Mouse (Mus musculus): ENCODE measurements around the gene 6030445D17Rik. TPM values are rescaled to one million over a fixed set of nuclear protein-coding genes. Genes with fewer than 3 reads are reported as not detected.

The 6030445D17Rik gene
- total RNA-seq (2022), result 1 to 10 TPM in 1 of 4 experiments, under 1 TPM in 3; 0.57 to 1.3 (median 0.85) TPM

DNA sequence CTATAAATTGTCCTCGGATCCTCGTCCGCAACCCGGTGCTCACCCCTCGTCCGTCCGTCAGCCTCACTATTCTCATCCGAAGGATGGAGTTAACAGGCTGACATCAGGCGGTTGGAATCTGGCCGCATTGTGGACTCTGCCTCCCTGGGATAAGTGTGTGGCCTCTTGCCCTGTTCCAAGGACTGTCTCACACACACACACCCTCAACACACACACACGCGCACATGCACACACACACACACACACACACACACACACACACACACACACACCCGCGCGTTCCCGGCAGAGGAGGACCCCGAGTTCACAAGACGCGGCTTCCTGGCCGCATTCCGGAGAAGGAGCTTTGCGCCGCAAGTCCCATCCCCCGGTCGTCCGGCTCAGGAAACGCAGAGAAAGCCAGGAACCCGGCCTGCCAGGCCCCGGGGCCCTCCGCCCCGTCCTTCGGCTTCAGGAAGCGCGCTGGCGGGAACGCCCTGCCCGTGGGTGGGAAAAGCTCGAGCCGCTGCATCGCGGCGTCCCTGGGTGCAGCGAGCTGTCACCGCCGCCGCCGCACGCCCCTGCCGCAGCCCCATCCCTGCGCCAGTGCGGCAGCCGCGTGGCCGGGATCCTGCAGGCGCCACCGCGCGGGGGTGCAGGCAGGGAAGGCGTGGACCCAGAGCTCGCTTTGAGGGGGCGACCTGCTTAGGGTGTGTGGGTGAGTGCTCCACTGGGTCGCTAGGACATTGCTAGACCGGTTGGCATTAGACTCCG is at the start of gene 6030445D17Rik:
TSS of gene 6030445D17Rik (plus strand) at position 165 of the 753 bp plus-strand sequence.
- peak in 1 of 2 experiments; percentile 51 for DNase-seq (ENCODE audit: low spot score in 2 of 2)

DNA sequence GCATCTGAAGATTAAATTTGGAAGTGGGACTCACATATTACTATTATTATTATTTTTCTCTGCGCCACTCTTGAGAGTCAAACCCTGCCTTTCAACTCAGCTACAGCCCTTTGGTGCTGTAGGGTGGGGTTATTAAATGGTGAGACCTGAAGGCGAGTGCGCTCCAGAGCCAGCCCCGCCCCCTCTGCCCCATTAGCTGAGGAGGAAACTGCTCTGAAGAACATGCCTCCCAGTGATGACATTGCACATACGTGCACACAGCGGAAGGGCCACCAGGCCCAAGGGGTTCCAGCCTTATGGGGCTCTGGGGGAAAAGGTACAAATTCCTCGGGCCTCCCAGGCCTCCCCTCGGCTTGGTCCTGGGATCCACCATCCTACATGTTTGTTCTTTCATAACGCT is 46.6 kb upstream of the 6030445D17Rik start:
- DNase-seq (ENCODE audit: low spot score in 2 of 2), result no peak

DNA sequence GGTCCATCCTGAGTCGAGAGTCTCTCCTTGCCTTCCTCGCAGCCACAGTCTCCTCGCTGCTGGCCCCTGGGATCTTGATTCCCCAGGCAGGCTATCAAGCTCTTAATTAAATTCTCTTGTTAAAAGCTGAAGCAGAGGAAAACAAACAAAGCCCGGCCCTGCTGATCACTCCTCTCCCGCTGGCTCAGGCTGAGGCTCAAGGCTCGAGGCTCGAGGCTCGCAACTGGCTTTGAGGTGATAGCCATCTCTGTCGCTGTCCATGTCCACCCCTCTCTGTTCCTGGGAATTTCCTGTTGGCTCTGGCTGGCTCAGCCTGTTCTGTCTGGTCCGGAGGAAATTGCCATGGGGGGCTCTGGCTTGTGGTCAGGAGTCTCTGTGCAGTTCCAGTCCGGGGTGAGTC is 43.1 kb upstream of the 6030445D17Rik start:
- no peak for DNase-seq (ENCODE audit: low spot score in 2 of 2)

DNA sequence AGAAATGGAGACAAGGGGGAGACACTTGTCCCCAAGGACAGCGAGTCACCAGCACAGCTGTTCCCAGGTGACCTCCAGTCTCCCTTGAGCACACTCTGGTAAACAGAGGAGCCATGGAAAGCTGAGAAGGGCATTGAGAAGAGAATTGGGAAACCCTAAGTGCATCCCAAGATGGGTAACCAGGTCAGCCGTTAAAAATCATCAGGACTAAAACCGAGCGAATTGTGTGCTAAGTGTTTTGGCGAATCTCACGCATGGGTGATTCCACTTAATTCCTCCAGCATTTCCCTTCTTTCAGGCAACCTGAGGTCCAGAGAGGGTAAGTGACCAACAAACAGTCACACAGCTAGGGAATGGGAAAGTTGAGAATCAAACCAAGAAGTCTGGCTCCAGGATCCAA is 42.7 kb upstream of the 6030445D17Rik start:
- DNase-seq (ENCODE audit: low spot score in 2 of 2), result no peak

DNA sequence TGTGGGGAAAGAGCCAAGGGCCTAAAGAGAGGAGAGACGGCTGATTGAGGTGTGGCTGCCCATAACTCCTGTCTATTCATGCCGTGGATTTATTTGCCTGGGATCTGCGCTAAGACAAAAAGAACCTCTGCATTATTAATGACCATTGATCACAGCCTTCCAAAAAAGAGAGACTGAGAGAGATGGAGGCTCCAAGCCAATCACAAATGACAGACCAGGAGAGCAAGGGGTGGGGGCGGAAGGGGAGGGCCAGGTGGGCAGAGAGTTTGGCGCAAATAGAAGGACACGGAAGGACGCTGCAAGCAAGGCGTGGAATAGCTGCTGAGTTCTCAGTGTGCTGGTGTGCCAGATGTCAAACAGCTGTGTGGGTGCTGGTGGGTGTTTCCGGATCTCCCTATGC is 38.8 kb upstream of the 6030445D17Rik start, which contains the start of gene Htr1d:
TSS of gene Htr1d (plus strand) at position 301 of the 400 bp plus-strand sequence.
- DNase-seq (ENCODE audit: low spot score in 2 of 2), result no peak

DNA sequence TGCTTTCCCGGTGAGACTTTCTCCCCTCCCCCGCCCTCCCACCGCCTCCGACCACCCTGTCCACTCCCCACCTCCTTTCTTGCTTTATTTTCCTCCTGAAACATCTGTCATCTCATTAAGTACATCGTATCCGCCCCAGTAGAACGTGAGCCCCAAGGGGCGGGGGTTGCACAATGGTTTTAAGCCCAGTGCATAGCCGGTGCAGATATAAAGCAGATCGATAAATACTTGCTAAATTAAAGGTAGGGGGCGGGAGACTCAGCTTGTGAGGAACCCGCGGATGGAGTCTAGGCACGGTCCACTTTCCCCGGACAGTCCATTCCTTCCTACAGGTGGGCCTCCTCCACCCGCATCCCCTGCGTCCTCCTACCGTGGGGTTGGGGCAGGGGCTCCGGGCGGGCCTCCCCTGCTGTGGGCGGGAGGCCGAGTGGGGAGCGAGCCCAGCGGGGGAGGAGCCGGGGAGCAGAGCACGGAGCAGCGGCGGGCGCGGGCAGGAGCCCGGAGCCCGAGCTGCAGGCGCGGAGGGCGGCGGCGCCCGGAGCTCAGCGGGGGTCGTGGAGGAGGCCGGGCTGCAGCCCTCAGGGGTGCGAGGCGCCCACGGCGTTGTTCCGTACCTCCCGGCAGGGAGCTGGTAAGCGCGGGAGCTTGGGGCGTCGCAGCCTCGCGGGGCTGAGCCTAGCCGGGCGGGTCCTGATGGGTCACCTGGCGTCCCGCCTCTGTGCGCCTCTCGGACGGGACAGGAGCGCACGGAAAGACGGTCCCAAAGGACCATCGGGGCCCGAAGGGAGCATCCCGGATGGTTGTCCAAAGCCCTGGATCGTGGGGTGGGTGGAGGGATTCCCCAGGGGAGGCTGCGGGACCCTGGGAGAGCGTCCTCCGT is 37.7 kb upstream of the 6030445D17Rik start:
- DNase-seq (ENCODE audit: low spot score in 2 of 2), result no peak

DNA sequence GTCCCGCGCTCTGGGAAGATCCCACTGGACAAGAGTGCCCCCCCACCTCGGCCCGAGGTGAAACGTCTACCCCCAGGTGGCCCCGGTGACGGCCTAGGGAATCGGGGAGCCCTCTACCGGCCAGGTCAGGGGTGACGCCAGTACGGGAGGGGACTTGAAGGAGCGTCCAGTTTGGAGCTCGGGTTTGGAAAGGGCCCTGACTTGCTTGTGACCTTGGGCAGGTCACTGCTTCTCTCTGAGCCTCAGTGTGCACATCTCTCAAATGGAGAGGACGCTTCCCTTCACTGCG is 37.1 kb upstream of the 6030445D17Rik start:
- DNase-seq (ENCODE audit: low spot score in 2 of 2), result no peak

DNA sequence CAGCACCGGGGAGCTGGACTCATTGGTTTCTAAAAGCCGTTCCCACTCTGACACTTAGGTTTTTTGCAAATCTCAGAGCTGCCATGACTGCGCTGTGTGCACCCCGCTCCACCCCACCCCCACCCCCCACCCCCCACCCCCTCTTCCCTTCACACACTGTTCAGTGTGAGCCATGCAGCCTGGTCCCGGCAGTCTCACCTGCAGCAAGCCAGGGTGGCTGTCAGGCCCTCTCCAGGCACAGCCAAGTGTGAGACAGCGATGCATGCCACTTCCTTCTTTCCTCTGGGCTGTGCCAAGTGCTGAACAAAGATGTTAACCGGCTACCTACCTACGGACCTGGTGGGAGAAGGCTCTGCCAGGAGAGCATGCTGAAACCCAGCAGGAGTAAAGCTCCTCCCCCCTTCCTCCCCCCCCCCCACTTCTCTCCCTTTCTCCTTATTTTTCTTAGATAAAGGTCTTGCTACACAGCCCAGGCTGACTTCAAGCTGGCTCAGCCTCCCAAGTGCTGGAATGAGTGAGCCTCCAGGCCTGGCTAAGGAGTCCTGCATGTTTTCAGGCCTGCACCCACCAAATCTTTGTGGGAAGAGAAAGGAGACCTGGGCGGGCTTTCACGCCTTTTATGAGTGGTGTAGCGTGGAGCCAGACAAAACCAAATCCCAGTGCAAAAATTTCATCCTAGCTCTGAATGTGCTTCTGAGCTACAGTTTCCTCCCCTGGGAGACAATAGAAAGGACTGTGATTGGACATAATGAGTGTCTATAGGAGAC is 31.3 kb upstream of the 6030445D17Rik start:
- DNase-seq (ENCODE audit: low spot score in 2 of 2), result no peak

DNA sequence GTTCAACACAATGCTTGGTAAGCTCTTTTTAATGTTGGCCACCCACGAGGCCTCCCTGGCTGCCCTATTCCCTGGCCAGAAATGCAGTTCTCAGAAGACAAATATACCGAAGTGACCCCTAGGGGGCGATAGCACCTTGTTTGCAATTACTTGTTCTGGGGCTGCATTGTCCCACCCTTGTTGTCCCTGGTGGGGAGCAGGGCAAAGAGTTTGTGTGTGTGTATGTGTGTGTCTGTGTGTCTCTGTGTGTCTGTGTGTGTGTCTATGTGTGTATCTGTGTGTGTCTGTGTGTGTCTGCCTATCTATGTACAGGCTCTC is 30.7 kb upstream of the 6030445D17Rik start:
- DNase-seq (ENCODE audit: low spot score in 2 of 2), result peak in 1 of 2 experiments; percentile 16

DNA sequence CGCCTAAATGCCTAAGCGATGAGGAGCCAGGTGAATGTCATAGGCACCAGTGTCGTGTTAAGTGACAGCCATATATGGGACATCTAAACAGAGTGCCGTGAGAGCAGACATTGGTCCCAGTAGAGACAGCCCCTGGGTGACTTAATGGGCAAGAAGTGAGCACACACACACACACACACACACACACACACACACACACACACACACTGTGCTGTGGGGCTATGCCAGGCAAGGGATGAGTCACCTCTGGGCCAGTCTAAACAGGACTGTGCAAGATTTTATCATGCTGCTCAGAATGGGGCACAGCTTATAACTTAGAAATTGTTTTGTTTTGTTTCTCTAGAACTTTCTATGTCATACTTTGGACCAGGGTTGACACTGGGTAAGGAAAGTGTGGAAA is 28.0 kb upstream of the 6030445D17Rik start:
- DNase-seq (ENCODE audit: low spot score in 2 of 2), result no peak

DNA sequence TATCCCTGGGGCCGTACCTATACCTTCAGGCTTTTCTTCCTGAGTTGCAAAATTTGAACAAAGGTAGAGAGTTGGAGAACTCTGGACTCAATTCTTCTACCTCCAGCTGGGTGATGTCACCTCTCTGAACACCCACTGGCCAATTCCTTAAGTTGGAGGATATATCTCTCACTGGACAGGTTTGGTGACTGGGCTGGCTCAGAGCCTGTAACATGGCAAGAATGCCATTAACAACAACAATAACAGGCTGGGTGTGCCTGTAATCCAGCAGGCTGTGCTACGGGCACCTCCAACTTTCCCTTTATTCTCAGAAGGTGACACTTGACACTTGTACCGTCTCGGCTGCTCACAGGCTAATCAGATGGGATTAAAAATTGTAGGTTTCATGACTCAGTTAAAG is 22.9 kb upstream of the 6030445D17Rik start:
- no peak for DNase-seq (ENCODE audit: low spot score in 2 of 2)

DNA sequence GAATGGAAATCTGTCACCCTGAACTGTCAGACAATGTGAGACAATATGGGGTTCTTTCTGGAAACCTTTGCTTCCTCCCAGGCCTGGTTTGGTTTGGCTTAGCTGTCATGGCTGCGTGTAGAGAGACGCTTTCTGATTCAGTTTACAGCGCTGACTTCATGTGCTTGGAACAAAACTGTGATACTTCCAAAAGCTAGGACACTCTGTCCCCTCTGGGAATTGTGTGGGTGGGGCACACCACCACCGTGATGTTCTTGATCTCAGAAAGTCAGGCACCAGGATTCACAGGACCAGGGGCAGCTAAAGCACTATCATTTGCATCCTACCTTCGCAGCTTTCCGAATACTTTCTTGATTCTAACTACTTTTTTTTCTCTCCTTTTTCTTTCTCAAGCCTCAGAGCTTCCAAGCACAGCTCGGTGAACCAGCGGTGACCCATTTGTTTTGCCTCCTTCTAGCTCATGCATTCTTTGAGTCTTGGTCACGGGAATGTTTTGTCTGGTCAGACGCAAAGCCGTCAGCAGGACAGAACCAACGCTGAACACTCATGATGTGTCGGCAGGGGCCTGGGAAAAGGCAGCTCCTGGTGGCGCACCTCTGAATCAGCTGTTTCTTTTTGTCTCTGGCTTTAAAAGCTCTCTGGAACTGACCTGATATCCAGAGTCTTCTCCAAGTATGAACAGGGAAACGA is 20.6 kb upstream of the 6030445D17Rik start:
- DNase-seq (ENCODE audit: low spot score in 2 of 2), result no peak

DNA sequence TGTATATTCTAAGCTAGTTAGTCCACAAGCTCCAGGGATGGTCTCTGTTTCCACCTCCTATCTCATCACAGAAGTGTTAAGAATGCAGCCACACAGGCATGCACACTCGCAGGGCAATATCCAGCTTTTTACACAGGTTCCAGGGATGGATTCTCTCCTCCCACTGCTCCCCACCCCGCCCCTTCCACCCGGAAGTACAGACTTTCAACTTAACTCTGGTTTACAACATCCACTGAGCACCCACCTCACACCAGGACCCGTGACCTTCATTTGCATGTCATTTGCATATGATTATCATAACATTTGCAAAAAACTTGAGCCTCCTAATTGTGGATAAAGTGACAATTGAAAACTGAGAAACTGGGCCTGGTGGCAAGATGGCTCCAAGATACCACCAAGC is 17.5 kb upstream of the 6030445D17Rik start:
- DNase-seq (ENCODE audit: low spot score in 2 of 2), result no peak

DNA sequence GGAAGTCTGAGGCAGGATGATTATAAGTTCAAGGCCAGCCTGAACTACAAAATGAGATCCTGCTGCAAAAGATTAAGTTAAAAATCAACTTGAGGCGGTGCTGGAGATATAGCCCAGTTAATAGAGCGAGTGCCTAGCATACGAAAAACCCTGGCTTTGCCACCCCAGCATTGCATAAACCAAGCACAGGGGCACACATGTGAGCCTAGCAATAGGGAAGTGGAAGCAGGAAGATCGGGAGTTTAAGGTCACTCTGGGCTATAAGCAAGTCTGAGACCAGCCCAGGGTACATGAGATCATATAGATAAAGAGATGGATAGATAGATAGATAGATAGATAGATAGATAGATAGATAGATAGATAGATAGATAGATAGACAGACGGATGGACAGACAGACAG is 12.3 kb upstream of the 6030445D17Rik start:
- no peak for DNase-seq (ENCODE audit: low spot score in 2 of 2)

DNA sequence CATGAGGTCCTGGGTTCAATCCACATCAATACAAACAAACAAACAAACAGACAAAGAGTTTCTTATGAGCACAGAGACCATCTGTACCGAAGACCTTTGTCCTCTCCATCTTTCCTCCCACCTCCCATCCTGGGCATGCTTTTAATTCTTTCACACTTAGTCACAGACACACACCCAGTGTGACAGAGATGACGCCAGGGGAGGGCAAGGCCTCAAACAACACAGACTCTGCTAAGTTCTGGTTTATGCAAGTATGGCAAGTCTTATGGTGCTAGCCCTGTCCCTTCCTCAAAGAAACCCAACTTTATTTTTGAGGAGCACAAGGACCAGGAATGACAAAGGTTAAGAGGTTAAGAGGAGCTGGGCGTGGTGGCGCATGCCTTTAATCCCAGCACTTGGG is 11.8 kb upstream of the 6030445D17Rik start:
- DNase-seq (ENCODE audit: low spot score in 2 of 2), result no peak

DNA sequence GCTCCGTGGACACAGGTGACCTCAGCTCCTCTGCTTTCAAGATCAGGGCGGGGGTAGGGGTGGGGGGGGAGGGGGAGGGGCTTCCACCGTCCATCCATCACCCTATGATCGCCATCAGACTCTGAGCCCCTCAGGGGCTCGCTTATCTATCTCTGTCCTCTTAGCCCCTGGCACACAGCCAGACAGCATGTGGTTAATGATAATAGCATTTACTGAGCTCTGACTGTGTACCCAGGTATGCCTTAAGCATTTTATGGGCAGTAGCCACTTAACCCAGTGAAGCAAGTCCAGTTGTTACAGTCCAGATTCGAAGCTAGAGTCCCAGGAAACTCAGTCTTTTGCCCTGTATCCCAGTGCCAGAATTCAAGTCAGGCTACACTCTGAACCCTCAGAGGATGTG is 10.5 kb upstream of the 6030445D17Rik start:
- no peak for DNase-seq (ENCODE audit: low spot score in 2 of 2)

DNA sequence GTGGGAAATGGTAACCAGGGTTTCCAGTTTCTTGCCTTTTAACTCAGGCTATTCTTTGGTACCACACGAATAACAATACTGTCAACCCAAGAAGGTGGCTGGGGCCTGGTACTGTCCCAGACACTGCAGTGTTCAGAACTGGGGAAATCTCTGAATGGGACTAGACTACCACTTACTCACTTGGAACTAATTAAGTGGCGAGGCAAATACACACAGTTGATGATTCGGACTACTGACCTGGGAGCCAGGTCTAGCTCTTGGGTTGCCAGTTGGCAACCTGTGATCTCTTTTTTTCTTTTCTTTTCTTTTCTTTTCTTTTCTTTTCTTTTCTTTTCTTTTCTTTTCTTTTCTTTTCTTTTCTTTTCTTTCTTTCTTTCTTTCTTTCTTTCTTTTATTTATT is 9.8 kb upstream of the 6030445D17Rik start:
- DNase-seq (ENCODE audit: low spot score in 2 of 2), result no peak

DNA sequence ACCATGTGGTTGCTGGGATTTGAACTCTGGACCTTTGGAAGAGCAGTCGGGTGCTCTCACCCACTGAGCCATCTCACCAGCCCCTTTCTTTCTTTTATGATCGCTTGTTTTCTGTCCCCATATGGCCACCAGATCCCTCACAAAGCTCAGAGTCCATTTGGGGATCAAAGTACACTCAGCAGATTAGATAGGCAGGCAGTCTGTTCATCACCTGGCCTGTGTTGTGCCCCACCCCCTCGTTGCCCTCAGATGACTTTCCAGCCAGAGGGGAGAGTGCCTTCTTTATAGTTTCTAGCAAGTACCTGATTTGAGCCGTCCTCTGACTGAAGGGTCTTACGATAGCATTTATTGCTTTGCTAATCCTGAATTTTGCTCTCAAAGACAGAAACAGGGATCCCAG is 9.3 kb upstream of the 6030445D17Rik start:
- no peak for DNase-seq (ENCODE audit: low spot score in 2 of 2)

DNA sequence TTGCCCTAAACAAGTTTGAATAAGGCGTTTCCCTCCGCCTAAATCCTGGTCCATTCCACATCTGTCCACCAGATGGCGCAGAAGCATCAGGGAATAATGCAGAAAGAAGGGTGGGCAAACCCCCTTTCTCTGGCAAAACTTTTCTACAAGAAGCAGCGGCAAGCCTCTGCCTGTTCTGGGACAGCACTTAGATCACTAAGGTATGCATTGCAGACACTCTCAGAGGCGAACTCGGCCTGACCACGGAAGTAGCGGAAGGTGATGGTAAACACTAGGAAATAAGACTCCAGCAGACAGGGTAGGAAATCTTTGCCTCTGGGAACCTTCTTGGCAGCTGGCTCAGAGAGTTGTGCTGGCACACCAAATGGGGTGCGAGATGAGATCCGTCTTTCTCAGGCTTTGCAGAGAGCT is 7.2 kb upstream of the 6030445D17Rik start:
- peak; percentile 46 to 82 for DNase-seq (ENCODE audit: low spot score in 2 of 2)

DNA sequence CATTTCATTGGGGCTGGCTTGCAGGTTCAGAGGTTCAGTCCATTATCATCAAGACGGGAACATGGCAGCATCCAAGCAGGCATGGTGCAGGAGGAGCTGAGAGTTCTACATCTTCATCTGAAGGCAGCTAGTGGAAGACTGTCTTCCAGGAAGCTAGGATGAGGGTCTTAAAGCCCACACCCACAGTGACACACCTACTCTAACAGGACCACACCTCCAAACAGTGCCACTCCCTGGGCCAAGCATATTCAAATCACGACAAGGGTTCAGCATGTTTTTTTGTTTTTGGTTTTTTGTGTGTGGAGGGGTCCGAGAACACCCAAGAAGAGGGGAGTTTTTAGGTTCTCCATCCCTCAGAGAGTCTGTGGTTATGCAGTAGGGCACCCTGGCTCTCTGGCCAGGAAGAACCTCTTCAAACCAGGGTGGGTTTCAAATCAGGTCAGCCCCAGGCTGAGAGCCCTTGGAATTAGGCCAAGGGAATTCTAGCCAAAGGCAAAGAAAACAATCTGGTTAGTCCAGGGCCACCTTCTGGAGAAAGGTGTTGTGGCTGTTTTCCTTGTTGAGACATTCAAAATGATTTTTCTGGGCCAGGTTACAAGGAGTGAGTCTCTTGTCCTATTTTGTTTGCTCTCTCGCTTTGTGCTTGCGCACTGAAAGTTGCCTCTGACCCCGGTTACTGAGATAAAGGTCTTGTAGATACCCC is 5.4 kb upstream of the 6030445D17Rik start:
- no peak for DNase-seq (ENCODE audit: low spot score in 2 of 2)

DNA sequence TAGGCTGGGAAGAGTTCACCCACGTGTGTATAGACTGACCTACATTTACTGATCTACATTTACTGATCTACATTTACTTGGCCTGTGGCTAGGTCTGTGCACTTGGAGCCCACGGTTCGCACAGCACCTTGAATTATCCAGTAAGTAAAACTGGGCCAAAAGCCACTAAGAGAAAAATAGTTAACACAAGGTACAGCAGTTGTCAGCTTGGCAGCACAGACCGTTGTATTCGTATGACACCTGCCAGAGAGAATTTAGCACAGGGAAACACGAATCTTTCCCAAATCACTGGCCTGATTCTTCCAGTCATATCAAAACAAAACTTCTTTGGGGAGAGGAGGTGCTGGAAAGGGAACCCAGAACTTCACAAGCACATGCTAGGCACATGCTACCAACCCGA is 3.8 kb upstream of the 6030445D17Rik start:
- no peak for DNase-seq (ENCODE audit: low spot score in 2 of 2)
